Mouse (Mus musculus): ENCODE measurements around the gene Sdhaf3. TPM values are rescaled to one million over a fixed set of nuclear protein-coding genes. Genes with fewer than 3 reads are reported as not detected.

Gene Sdhaf3
- total RNA-seq, 1 experiment from 2014 or later, result 3.5 TPM

DNA sequence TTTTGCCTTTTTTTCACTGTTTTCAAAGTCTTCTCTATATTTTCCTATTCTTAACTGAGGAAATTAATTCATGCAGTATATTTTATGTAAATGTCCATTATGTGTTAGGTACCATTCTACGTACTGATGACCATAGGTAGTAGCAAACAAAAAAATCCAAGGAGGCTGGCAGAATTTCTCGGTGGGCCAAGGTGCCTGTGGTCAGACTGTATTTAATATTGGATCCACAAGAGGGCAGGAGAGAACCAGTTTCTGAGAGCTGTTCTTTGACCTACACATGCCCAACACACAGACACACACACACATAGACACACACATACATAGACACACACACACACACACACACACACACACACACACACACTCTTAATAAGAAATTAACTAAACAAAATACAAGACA is 48.2 kb downstream of the Sdhaf3 start:
- ATAC-seq (replicated peaks in 1 of 2; ENCODE audit: insufficient read depth in 1 of 2, low FRiP score in 2 of 2, low TSS enrichment in 1 of 2, low read depth in 1 of 2, poor library complexity in 2 of 2, severe bottlenecking in 2 of 2), result no peak

- no peak for ATAC-seq (replicated peaks in 1 of 2; ENCODE audit: insufficient read depth in 1 of 2, low FRiP score in 2 of 2, low TSS enrichment in 1 of 2, low read depth in 1 of 2, poor library complexity in 2 of 2, severe bottlenecking in 2 of 2)
Observed at GRCm38 (mm10) chr6:7038087-7038486, 82.3 kb downstream of the Sdhaf3 start.

DNA sequence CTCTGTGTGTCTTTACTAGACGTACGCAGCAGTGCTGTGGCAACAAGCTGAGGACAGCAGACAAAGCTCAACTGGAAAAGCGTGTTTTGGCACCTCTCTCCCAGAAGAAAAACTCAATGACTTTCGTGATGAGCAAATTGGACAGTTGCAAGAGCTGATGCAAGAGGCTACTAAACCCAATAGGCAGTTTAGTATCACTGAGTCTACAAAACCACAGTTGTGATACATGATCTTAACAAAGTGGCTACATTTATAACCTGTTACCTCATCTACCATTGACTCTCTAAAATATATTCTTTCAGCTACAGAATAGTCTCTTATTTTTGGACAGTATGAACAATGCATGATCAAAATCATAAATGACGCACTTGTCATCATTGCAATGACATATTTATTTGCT is 83.0 kb downstream of the Sdhaf3 start:
- no peak for ATAC-seq (replicated peaks in 1 of 2; ENCODE audit: insufficient read depth in 1 of 2, low FRiP score in 2 of 2, low TSS enrichment in 1 of 2, low read depth in 1 of 2, poor library complexity in 2 of 2, severe bottlenecking in 2 of 2)

DNA sequence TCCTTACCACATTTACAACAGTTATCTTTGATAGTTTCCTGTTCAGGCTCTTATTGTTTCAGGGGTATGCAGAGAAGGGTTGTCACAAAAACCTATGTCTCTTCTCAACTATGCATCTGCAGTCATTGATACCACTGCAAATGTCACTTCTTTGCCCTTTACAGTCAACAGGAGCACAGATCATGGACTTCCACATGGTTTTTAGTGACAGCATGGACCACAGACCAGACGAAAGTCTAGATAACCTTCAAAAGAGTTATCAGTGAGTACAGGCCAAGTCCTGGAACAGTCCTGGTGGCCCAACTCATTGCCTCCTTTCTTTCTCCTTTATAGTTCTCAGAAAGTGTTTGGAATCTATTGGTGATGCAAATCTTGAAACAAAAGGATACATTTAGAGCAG is 86.1 kb downstream of the Sdhaf3 start:
- no peak for ATAC-seq (replicated peaks in 1 of 2; ENCODE audit: insufficient read depth in 1 of 2, low FRiP score in 2 of 2, low TSS enrichment in 1 of 2, low read depth in 1 of 2, poor library complexity in 2 of 2, severe bottlenecking in 2 of 2)

DNA sequence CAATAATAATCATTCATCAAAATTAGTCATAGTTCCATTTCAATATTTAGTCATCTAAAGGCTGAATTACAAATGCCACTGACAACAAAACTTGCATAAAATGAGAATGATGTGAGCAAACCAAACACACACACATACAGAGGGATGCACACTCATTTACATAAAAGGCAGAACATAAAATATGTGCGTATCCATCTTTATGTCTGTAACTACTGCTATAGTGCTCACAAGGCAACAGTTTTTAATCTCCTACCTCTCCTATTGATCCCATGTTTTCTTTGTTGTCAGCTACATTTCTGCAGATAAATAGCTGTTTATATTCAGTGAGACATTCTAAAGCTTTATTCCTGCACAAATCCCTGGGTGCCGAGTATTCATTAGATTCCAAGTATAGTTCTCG is 107.0 kb downstream of the Sdhaf3 start:
- no peak for ATAC-seq (replicated peaks in 1 of 2; ENCODE audit: insufficient read depth in 1 of 2, low FRiP score in 2 of 2, low TSS enrichment in 1 of 2, low read depth in 1 of 2, poor library complexity in 2 of 2, severe bottlenecking in 2 of 2)

DNA sequence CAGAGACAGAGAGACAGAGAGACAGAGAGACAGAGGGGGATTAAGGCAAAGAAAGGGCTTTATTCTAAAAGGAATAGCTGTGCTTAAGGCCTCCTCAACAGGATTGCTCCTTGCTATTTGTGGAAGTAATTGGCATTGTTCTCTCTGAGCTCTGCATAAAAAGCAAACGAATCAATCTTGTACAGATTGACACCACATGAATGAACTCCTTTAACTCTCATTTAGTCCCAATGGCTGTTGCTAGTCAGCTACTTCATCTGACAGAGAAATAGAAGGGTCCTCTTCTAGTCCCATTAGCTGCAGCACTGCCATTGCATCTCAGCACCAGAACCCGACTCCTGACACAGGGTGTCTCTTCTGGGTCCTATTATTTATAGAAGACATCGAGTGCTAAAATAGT is 113.0 kb downstream of the Sdhaf3 start:
- no peak for ATAC-seq (replicated peaks in 1 of 2; ENCODE audit: insufficient read depth in 1 of 2, low FRiP score in 2 of 2, low TSS enrichment in 1 of 2, low read depth in 1 of 2, poor library complexity in 2 of 2, severe bottlenecking in 2 of 2)

GRCm38 (mm10) chr6:7069463-7069862 is 113.7 kb downstream of the Sdhaf3 start:
- ATAC-seq (replicated peaks in 1 of 2; ENCODE audit: insufficient read depth in 1 of 2, low FRiP score in 2 of 2, low TSS enrichment in 1 of 2, low read depth in 1 of 2, poor library complexity in 2 of 2, severe bottlenecking in 2 of 2), result no peak

GRCm38 (mm10) chr6:7082054-7082453 is 126.2 kb downstream of the Sdhaf3 start:
- no peak for ATAC-seq (replicated peaks in 1 of 2; ENCODE audit: insufficient read depth in 1 of 2, low FRiP score in 2 of 2, low TSS enrichment in 1 of 2, low read depth in 1 of 2, poor library complexity in 2 of 2, severe bottlenecking in 2 of 2)

DNA sequence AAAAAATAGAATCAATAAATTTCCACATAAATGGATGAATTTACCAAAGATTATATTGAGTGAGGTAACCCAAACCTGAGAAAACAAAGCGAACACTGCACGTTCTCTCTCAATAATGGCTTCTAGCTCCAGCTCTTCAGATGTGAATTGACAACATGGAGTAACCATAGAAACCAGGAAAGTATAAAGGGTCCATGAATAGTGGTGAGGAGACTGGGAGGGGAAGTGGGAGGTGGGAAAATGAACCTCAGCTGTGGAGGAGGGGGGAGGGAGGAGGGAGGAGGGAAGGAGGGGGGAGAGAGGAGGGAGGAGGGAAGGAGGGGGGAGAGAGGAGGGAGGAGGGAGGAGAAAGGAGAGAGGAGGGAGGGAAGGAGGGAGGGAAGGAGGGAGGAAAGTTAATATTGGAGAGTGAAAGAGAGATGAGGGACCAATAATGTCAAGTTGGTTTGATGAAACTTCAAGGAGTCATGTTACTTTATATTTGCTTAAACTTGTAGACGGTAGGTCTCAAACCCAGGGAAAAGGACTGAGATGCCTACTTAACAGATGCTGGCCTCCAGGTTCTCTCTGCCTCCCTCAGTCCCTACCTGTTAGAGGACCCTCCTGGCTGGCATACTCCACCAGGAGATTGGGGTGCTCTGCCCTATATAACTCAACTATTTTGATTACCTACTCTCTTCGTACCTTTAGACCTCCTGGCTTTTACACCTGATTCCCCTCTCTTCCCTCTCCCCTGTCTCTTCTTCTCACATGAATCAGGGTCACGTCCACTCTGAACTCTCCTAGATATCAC is 126.9 kb downstream of the Sdhaf3 start:
- no peak for ATAC-seq (replicated peaks in 1 of 2; ENCODE audit: insufficient read depth in 1 of 2, low FRiP score in 2 of 2, low TSS enrichment in 1 of 2, low read depth in 1 of 2, poor library complexity in 2 of 2, severe bottlenecking in 2 of 2)

GRCm38 (mm10) chr6:7083661-7084060 is 127.9 kb downstream of the Sdhaf3 start:
- no peak for ATAC-seq (replicated peaks in 1 of 2; ENCODE audit: insufficient read depth in 1 of 2, low FRiP score in 2 of 2, low TSS enrichment in 1 of 2, low read depth in 1 of 2, poor library complexity in 2 of 2, severe bottlenecking in 2 of 2)

- no peak for ATAC-seq (replicated peaks in 1 of 2; ENCODE audit: insufficient read depth in 1 of 2, low FRiP score in 2 of 2, low TSS enrichment in 1 of 2, low read depth in 1 of 2, poor library complexity in 2 of 2, severe bottlenecking in 2 of 2)
Observed at GRCm38 (mm10) chr6:7084370-7084769, 128.6 kb downstream of the Sdhaf3 start.

DNA sequence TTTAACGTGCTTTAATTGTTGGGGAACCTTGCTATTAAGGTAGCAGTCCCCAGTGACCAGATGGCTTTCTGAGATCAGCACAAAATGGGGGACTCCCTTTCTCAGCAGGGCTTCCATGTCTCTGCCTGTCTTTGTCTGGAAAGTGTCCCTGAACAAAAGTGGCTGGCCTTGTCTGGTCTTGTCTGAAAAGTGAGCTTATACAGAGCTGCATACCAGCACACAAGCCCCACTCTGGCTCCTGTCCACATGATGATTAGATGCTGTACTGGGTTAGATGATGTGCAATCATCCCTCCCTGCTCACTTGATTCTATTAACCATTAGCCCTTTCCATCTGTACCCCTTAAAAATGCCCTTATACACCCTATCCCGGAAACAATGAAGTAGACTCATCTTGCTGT is 129.7 kb downstream of the Sdhaf3 start:
- ATAC-seq (replicated peaks in 1 of 2; ENCODE audit: insufficient read depth in 1 of 2, low FRiP score in 2 of 2, low TSS enrichment in 1 of 2, low read depth in 1 of 2, poor library complexity in 2 of 2, severe bottlenecking in 2 of 2), result no peak

GRCm38 (mm10) chr6:7092094-7092493 is 136.3 kb downstream of the Sdhaf3 start:
- ATAC-seq (replicated peaks in 1 of 2; ENCODE audit: insufficient read depth in 1 of 2, low FRiP score in 2 of 2, low TSS enrichment in 1 of 2, low read depth in 1 of 2, poor library complexity in 2 of 2, severe bottlenecking in 2 of 2), result no peak

Other genes starting within 250 kb of the Sdhaf3 start
- not detected in 2 replicates for gene Dlx6, start 92.7 kb upstream of the Sdhaf3 start, total RNA-seq (2017)
- gene Dlx5, start 73.9 kb upstream of the Sdhaf3 start, total RNA-seq (2017), result not detected in 2 replicates